Mouse (Mus musculus): ENCODE measurements around the gene Diablo.

Gene Diablo

GRCm38 (mm10) chr5:123514871-123515270 lies 9.1 kb downstream of the Diablo start:
- ChIA-PET CTCF (interaction anchor here in 2 of 4 experiments (0.7 to 1.3 kb wide), 3 partner anchors 105 to 1065 kb away, joined by 3 to 6 read pairs (median 6); no protein-coding TSS in a partner anchor), POLR2A (interaction anchor here in 3 of 4 experiments (1.4 to 1.7 kb wide), 3 partner anchors 9 kb away, joined by 3 to 5 read pairs (median 4); partner anchors contain the start of gene Diablo (in 3 of the 3))

DNA sequence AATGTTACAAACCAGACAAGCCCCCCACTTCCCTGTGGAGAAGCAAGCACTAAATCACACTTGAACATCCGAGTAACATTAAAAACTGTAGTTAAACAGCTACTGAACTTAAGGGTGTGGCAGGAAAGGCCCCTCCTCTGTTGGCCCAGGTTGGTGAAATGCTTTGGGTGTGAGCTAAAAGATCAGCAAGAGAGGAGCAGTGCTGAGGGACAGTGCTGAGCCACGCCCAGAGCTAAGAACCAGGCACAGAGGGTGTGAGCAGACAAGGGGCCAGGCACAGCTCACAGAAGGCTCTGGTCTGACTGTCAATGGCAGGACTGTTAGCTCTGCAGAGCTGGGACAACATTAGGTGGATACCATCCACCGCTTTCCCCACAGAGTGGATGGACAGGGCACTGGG lies 11.9 kb downstream of the Diablo start:
- POLR2A ChIA-PET, result interaction anchor here (0.5 to 7.3 kb wide), 20 partner anchors 9 to 567 kb away, joined by 3 to 72 read pairs (median 4); partner anchors contain the start of genes Diablo (in 4 of the 4) and Gm49027 (in 2 of the 4)
- CTCF ChIA-PET, result interaction anchor here (0.5 to 1.7 kb wide), 11 partner anchors 13 to 362 kb away, joined by 3 to 6 read pairs (median 3); partner anchors contain the start of genes Wdr66 (in 2 of the 4), Diablo (in 1 of the 4) and Gm49027 (in 1 of the 4)

GRCm38 (mm10) chr5:123511426-123511825 lies 12.6 kb downstream of the Diablo start:
- POLR2A ChIA-PET, result interaction anchor here (0.8 to 7.3 kb wide), 13 partner anchors 9 to 166 kb away, joined by 3 to 72 read pairs (median 5); partner anchors contain the start of genes Diablo (in 4 of the 4) and Gm49027 (in 2 of the 4)
- CTCF ChIA-PET, result interaction anchor here (0.9 to 1.7 kb wide), 9 partner anchors 10 to 361 kb away, joined by 3 to 10 read pairs (median 4); partner anchors contain the start of genes Wdr66 (in 2 of the 4), Diablo (in 1 of the 4) and Gm49027 (in 1 of the 4)

GRCm38 (mm10) chr5:123510160-123510559 lies 13.8 kb downstream of the Diablo start, which contains the start of gene B3gnt4:
TSS of gene B3gnt4 (plus strand) at chr5:123510460.
- CTCF ChIA-PET, result interaction anchor here in 1 of 4 experiments (1.0 kb wide), 1 partner anchor 10 kb away, joined by 3 read pairs; no protein-coding TSS in a partner anchor
- POLR2A ChIA-PET, result interaction anchor here in 2 of 4 experiments (1.0 to 7.3 kb wide), 6 partner anchors 11 to 100 kb away, joined by 3 to 72 read pairs (median 4); partner anchors contain the start of genes Diablo (in 2 of the 2) and Gm49027 (in 1 of the 2)

GRCm38 (mm10) chr5:123508921-123509320 lies 15.1 kb downstream of the Diablo start:
- ChIA-PET CTCF (interaction anchor here in 2 of 4 experiments (0.9 to 1.7 kb wide), 7 partner anchors 15 to 1269 kb away, joined by 3 to 11 read pairs (median 3); partner anchors contain the start of gene Diablo (in 1 of the 2)), POLR2A (interaction anchor here in 3 of 4 experiments (0.5 to 7.3 kb wide), 18 partner anchors 9 to 436 kb away, joined by 3 to 72 read pairs (median 5); partner anchors contain the start of genes Diablo (in 2 of the 3), Gm49027 (in 2 of the 3), Vps33a (in 2 of the 3) and Mlxip (in 1 of the 3))

DNA sequence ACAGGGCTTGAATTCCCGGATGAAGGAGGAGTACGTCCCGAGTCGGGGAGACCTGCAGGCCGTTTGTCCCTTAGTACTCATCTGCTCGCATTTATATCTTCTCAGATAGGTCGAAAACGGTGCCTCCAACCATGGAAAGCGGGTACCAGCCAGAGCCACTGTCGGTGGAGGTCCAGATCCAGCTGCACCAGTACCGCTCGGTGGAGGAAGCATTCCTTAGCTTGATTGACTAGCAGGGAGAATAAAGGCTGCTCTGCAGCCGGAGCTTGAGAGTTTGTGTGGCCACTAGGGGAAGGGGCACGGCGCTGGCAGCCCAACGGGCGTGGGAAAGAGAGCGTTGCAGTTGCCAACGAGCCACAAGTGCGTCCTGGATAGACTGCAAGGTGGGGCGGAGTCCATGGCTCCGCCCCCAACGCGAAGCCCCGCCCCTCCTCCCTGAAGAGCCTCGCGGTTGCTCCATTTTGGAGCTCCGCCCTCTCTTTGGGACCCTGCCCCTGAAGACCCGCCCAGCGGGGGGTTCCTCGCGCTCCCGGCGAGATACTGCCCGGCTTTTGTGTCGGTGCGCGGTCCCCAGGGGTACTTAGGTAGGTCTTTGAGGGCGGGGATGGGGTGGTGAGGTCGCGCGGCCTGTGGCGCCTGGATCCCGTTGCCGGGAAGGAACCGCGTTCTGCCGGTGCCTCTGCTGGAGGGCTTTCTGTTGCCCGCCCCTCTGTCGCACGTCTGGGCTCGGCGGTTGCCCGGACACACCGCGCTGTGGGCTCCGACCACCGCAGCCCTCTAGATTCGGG lies 15.8 kb downstream of the Diablo start:
- ChIA-PET CTCF (interaction anchor here in 3 of 4 experiments (0.6 to 1.7 kb wide), 20 partner anchors 8 to 1269 kb away, joined by 3 to 11 read pairs (median 3); partner anchors contain the start of genes Diablo (in 1 of the 3), Il31 (in 1 of the 3), Lrrc43 (in 1 of the 3) and Mlxip (in 1 of the 3)), POLR2A (interaction anchor here (0.5 to 7.3 kb wide), 33 partner anchors 8 to 376 kb away, joined by 3 to 72 read pairs (median 4); partner anchors contain the start of genes Diablo (in 3 of the 4), Gm49027 (in 2 of the 4), Mlxip (in 2 of the 4) and Vps33a (in 2 of the 4))

GRCm38 (mm10) chr5:123501973-123502372 lies 22.0 kb downstream of the Diablo start:
- ChIA-PET CTCF (no interaction called here), POLR2A (interaction anchor here in 1 of 4 experiments (1.1 kb wide), 1 partner anchor 10 kb away, joined by 3 read pairs; no protein-coding TSS in a partner anchor)

GRCm38 (mm10) chr5:123499717-123500116 lies 24.3 kb downstream of the Diablo start:
- ChIA-PET CTCF (interaction anchor here (0.5 to 3.5 kb wide), 21 partner anchors 8 to 1407 kb away, joined by 3 to 14 read pairs (median 4); partner anchors contain the start of genes B3gnt4 (in 1 of the 4), Diablo (in 1 of the 4), Il31 (in 1 of the 4) and Lrrc43 (in 1 of the 4)), POLR2A (interaction anchor here in 3 of 4 experiments (0.6 to 3.3 kb wide), 8 partner anchors 8 to 1410 kb away, joined by 3 to 11 read pairs (median 5); partner anchors contain the start of gene B3gnt4 (in 1 of the 3))

- POLR2A ChIA-PET, result interaction anchor here (0.5 to 1.2 kb wide), 5 partner anchors 9 to 1409 kb away, joined by 3 to 5 read pairs (median 3); no protein-coding TSS in a partner anchor
- CTCF ChIA-PET, result interaction anchor here in 3 of 4 experiments (0.6 to 1.2 kb wide), 5 partner anchors 10 to 256 kb away, joined by 3 to 11 read pairs (median 5); no protein-coding TSS in a partner anchor
Measured at GRCm38 (mm10) chr5:123489935-123490334, 34.0 kb downstream of the Diablo start.

GRCm38 (mm10) chr5:123489112-123489785 lies 34.7 kb downstream of the Diablo start, which contains the start of the genes Lrrc43 and Il31:
TSS of gene Lrrc43 (plus strand) at chr5:123489305.
TSS of gene Il31 (minus strand) at chr5:123489489.
- ChIA-PET POLR2A (interaction anchor here (0.5 to 1.2 kb wide), 6 partner anchors 9 to 1409 kb away, joined by 3 to 5 read pairs (median 3); no protein-coding TSS in a partner anchor), CTCF (interaction anchor here in 3 of 4 experiments (0.6 to 1.2 kb wide), 6 partner anchors 11 to 256 kb away, joined by 3 to 11 read pairs (median 3); no protein-coding TSS in a partner anchor)

DNA sequence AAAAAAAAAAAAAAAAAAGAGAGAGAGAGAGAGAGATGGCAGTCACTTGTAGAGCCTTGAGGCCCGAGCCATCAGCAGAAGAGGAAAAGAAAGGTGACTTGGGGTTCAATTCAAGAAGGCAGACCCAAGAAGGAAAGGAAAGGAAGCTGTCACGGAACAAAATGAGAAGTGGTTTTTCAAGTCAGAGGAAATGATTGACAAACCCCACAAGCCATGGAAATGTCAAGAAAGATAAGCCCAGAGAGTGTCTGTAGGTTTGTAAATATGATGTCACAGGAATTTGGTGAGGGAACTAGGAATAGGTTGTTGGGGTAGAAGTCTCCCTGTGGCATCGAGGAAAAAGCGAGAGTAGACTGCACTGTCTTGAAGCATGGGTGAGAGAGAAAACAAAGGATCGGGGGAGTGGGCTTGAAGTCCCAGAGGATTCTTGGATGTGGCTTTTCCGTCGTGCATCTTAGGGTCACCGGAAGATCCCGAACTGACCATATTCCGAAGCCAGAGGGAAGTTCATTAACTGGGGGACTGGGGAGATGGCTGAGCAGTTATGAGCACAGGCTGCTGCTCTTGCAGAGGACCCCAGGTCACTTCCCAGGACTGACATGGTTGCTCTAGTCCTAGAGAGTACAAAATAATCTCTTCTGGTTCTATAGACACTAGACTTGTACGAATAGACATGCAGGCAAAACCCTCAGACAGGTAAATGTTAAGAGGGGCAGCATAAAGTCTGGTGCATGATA lies 36.1 kb downstream of the Diablo start:
- ChIA-PET POLR2A (interaction anchor here in 2 of 4 experiments (0.7 kb wide), 4 partner anchors 12 to 366 kb away, joined by 3 to 7 read pairs (median 4); no protein-coding TSS in a partner anchor), CTCF (interaction anchor here in 2 of 4 experiments (0.5 to 0.7 kb wide), 2 partner anchors 115 to 238 kb away, joined by 3 read pairs; no protein-coding TSS in a partner anchor)

DNA sequence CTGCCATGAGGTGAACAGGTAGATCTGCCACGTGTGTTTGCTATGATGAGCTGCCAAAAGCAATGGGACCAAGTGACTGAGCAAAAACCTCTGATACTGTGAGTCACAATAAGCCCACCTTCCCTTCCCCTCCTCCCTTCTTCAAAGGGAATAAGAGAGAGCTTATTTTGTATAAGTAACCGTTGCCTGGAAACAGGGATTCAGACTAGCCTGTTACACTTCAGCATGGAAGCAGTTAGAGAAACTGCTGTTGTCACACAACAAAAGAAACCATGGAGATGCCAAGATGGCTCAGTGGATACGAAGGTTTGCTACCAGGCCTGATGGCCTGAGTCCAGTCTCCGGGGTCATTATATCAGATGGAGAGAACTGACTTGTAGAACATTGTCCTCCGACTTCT lies 50.2 kb downstream of the Diablo start:
- POLR2A ChIA-PET, result no interaction called here
- CTCF ChIA-PET, result interaction anchor here in 2 of 4 experiments (0.6 to 0.7 kb wide), 2 partner anchors 207 to 215 kb away, joined by 3 read pairs; no protein-coding TSS in a partner anchor

DNA sequence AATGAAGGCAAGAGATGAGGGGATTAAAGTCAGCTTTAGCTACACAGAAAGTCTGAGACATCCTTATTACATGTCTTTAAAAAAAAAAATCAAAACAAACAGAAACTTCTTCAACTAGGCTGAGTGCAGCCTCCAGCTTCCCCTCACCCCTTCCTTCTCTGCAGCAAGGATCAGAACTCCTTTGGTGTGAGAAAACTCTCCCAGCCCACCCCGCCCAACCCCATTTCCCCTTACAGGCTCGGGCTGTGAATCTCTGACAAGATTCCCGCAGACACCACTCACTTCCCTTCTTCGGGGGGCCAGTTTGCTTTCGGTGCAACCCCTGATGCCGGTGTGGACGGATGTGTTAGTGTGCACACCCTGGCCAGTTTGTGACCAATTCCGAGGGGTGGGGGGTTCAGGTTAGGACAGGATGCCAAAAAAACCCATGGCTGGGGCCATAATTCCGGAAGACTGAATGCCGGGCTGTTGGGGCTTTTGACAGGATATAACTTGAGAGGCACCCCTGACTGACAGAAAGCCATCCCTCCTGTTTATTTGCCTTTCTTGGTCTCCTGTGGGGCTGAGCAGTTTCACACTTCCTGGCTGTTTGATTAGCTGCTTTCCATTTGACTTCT lies 53.1 kb downstream of the Diablo start:
- POLR2A ChIA-PET, result interaction anchor here in 3 of 4 experiments (0.5 to 1.9 kb wide), 3 partner anchors 15 to 118 kb away, joined by 3 to 4 read pairs (median 4); no protein-coding TSS in a partner anchor

DNA sequence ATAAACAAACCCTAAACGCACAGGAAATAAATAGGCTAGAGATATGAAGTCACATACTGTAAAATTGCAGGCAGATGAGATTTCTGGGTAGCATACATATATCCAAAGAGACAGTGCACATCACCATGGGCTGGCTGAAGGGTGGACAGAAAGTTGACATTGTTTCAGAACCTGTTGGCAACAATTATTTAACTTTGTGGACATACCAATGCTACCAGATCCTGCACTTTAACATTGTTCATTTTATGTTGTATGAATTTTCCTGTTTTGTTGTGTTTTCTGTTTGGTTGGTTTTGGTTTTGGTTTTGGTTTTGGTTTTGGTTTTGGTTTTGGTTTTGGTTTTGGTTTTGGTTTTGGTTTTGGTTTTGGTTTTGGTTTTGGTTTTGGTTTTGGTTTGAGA lies 59.3 kb downstream of the Diablo start:
- ChIA-PET CTCF (no interaction called here), POLR2A (interaction anchor here in 1 of 4 experiments (1.1 kb wide), 1 partner anchor 16 kb away, joined by 3 read pairs; no protein-coding TSS in a partner anchor)

More for the DNA sequence above, 53.1 kb downstream of the Diablo start:
- CTCF ChIA-PET, result interaction anchor here in 2 of 4 experiments (0.5 to 1.1 kb wide), 5 partner anchors 28 to 474 kb away, joined by 3 to 5 read pairs (median 3); no protein-coding TSS in a partner anchor

- POLR2A ChIA-PET, result interaction anchor here in 3 of 4 experiments (0.7 to 1.6 kb wide), 6 partner anchors 62 to 360 kb away, joined by 3 to 9 read pairs (median 3); partner anchors contain the start of gene Diablo (in 1 of the 3)
- CTCF ChIA-PET, result interaction anchor here in 3 of 4 experiments (0.6 to 1.6 kb wide), 7 partner anchors 17 to 153 kb away, joined by 3 to 4 read pairs (median 3); no protein-coding TSS in a partner anchor
Measured at GRCm38 (mm10) chr5:123461420-123461819, 62.6 kb downstream of the Diablo start.

Data from embryonic stem cell, embryonic (primary cell).